28 mouse cellular contexts compared by ENCODE assay signal in the genomic region with DNA sequence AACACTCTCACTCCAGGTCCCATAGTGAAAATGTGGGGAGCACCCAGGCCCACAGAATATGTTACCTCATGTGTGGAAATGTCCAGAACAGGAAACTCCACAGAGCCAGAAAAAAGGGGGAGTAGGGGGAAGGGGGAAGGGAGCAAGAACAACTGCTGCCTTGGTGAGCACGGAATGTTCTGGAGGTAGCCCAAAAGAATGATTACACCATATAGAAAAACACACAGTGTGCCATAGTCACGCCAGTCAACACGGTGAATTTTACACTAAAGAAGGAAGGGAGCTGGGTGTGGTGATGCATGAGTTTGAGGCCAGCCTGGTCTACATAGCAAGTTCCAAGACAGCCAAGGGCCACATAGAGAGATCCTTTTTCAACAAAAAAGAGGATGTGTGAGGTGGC. TPM values are rescaled to one million over a fixed set of nuclear protein-coding genes. Genes with fewer than 3 reads are reported as not detected.
"Had no signal": no experiment of that assay in that cellular context is flagged by ENCODE, and none has a peak within 500 bp of the region (broad histone marks: within the 10 kb centered on the region; RNA-seq: fewer than 3 reads in every experiment).

No protein-coding gene starts in this region.

- H3K9me3 ChIP-seq: embryonic facial prominence, embryonic 10.5 days; embryonic facial prominence, embryonic 12.5 days; embryonic facial prominence, embryonic 13.5 days; embryonic facial prominence, embryonic 15.5 days; forebrain, embryonic 10.5 days; forebrain, embryonic 12.5 days; forebrain, embryonic 13.5 days; forebrain, embryonic 15.5 days had no signal

- ATAC-seq: forebrain, embryonic 13.5 days; forebrain, embryonic 14.5 days; forebrain, embryonic 15.5 days; forebrain, embryonic 16.5 days; forebrain, postnatal 0 days had no signal

- H3K4me3 ChIP-seq: embryonic facial prominence, embryonic 10.5 days; embryonic facial prominence, embryonic 12.5 days; embryonic facial prominence, embryonic 13.5 days; embryonic facial prominence, embryonic 15.5 days; erythroblast, embryonic 14.5 days; forebrain, embryonic 10.5 days; forebrain, embryonic 12.5 days; forebrain, embryonic 13.5 days; forebrain, embryonic 15.5 days; gastrocnemius, adult 2 months; heart, adult 2 months had no signal

- H3K27me3 ChIP-seq: forebrain, embryonic 15.5 days had no signal

- H3K36me3 ChIP-seq: embryonic facial prominence, embryonic 10.5 days; embryonic facial prominence, embryonic 12.5 days; embryonic facial prominence, embryonic 13.5 days; embryonic facial prominence, embryonic 15.5 days; forebrain, embryonic 10.5 days; forebrain, embryonic 12.5 days; forebrain, embryonic 15.5 days had no signal

- DNase-seq: cerebellum, adult 9-11 months; cerebellum, postnatal 10 days; cerebellum, postnatal 14 days; cerebellum, postnatal 25 days; cerebellum, postnatal 36 days; embryo, embryonic 11 days; forebrain, postnatal 0 days; gastrocnemius, adult 2 months; gastrocnemius, postnatal 10 days; gastrocnemius, postnatal 14 days; gastrocnemius, postnatal 25 days; gastrocnemius, postnatal 36 days; heart, adult 11 months; heart, adult 18-20 months; heart, adult 2 months had no signal

- H3K27ac ChIP-seq: embryonic facial prominence, embryonic 10.5 days; embryonic facial prominence, embryonic 12.5 days; embryonic facial prominence, embryonic 13.5 days; embryonic facial prominence, embryonic 15.5 days; forebrain, embryonic 10.5 days; forebrain, embryonic 12.5 days; forebrain, embryonic 13.5 days; forebrain, embryonic 15.5 days; gastrocnemius, adult 2 months; heart, adult 2 months had no signal

- H3K4me2 ChIP-seq: embryonic facial prominence, embryonic 12.5 days; embryonic facial prominence, embryonic 13.5 days; embryonic facial prominence, embryonic 15.5 days; forebrain, embryonic 12.5 days; forebrain, embryonic 13.5 days; forebrain, embryonic 15.5 days had no signal

- H3K9ac ChIP-seq: embryonic facial prominence, embryonic 12.5 days; embryonic facial prominence, embryonic 13.5 days; embryonic facial prominence, embryonic 15.5 days; forebrain, embryonic 12.5 days; forebrain, embryonic 13.5 days; forebrain, embryonic 15.5 days; forebrain, postnatal 0 days had no signal

RNA-seq across cellular contexts. Expression of a gene that starts 23.8 kb away (rescaled TPM):
- total RNA-seq: common myeloid progenitor, adult 5-6 weeks; granulocyte monocyte progenitor cell, adult 5-6 weeks had no signal
